Mouse (Mus musculus): ENCODE data around the gene Sema3c.

The Sema3c gene

DNA sequence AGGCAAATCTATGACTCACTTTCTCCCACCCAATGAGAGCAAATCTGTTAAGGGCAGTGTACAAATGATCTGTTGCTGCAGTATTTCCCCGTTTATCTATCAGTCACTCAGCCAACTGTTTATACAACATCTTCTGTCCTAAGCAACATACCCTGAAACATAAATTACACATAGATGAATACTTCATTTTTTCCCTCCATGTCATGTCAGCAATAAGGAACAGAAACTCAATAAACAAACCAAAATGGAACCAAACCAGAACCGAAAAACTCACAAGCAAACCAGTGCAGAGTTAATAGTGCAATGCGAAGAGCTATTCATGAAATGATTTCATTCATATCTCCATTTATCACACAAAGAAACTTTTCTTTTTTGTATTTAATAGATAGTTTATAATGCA is 17.8 kb downstream of the Sema3c start:
- DNase-seq (ENCODE audit: low read depth, low spot score): no peak
- H3K36me3 ChIP-seq (ENCODE audit: control insufficient read depth, insufficient read depth, low read length, poor library complexity, severe bottlenecking): no peaks in the 10 kb centered on the region
- H3K27me3 ChIP-seq (ENCODE audit: control insufficient read depth, insufficient read depth, low read length, poor library complexity, severe bottlenecking): no peaks in the 10 kb centered on the region

DNA sequence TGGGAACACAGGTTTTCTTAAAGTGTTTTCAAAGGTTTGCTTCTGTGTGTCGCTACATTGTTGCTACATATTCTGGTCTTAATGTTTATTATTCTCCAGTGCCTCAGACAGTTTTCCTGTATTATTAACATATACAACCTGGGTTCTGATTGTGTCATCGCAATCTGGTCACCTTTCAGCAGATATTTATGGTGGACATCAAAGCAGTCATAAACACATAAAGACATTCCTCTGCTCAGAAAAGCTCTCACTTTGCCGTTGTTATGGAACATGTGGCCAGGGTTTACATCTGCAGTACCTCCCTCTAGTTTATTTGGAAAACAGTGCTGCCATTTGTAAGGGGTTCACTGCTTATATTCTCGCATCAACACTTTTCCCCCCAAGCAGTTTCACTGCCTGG is 27.6 kb downstream of the Sema3c start:
- Histone ChIP-seq H3K27me3 (ENCODE audit: control insufficient read depth, insufficient read depth, low read length, poor library complexity, severe bottlenecking) (no peaks in the 10 kb centered on the region), H3K36me3 (ENCODE audit: control insufficient read depth, insufficient read depth, low read length, poor library complexity, severe bottlenecking) (no peaks in the 10 kb centered on the region)
- DNase-seq (ENCODE audit: low read depth, low spot score): no peak

DNA sequence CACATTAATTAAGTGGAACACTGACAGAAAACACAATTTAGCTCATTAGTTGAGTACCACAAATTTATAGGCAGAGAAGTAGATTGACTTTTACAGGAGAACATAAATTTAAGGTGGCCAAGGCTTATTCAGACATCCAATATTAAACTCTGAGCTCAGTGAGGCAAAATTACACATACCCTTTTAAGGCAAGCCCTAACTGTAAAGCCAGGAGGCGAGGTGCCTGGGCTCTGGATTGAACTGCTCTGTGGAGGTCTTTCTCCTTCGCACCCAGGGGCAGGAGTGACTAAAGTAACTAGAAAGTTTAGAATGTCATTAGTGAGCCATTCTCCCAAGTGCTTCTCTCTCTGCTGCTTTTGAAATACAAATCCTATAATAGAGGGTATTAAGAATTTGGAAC is 46.5 kb downstream of the Sema3c start:
- DNase-seq (ENCODE audit: low read depth, low spot score): no peak
- H3K27me3 ChIP-seq (ENCODE audit: control insufficient read depth, insufficient read depth, low read length, poor library complexity, severe bottlenecking): no peaks in the 10 kb centered on the region

DNA sequence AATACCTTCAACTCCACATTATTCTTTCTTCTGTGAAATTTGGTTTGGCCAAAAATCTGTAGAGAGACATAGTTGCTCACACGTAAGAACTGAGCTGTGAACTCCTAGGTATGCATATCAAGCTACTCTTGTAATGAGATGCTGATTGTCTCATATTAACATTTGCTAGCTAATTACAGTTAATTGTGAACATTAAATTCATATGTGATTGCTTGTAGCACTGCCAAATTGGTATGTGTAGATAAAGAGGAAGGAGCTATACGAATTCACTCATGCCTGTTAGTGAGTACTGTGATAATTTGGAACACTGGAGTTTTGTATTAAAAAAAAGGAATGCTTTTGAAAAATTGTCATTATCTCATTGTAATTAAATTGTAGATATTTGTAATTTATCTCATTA is 48.5 kb downstream of the Sema3c start:
- no peaks in the 10 kb centered on the region for H3K27me3 ChIP-seq (ENCODE audit: control insufficient read depth, insufficient read depth, low read length, poor library complexity, severe bottlenecking)
- no peak for DNase-seq (ENCODE audit: low read depth, low spot score)
- no peaks in the 10 kb centered on the region for H3K36me3 ChIP-seq (ENCODE audit: control insufficient read depth, insufficient read depth, low read length, poor library complexity, severe bottlenecking)

More for the DNA sequence above, 46.5 kb downstream of the Sema3c start:
- H3K36me3 ChIP-seq (ENCODE audit: control insufficient read depth, insufficient read depth, low read length, poor library complexity, severe bottlenecking): no peaks in the 10 kb centered on the region

DNA sequence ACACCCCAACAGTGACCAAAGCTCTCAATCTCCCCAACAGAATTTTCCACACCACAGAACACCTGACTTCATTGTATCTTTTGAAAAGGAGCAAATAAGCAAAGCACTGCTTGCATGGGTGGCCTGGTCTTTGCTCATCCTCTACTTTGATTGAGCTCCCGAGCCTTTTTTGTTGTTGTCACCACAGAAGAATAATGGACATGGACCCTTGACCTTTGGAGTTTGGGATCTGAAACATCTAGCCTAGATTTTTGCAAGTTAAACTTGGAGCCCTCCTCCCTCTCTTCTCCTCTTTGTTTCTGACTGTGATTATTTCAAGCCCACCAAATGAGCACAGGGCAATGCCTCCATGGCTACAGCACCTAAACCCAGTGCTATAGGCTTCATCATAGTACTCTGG is 54.5 kb downstream of the Sema3c start:
- no peaks in the 10 kb centered on the region for H3K27me3 ChIP-seq (ENCODE audit: control insufficient read depth, insufficient read depth, low read length, poor library complexity, severe bottlenecking)
- H3K36me3 ChIP-seq (ENCODE audit: control insufficient read depth, insufficient read depth, low read length, poor library complexity, severe bottlenecking): no peaks in the 10 kb centered on the region
- DNase-seq (ENCODE audit: low read depth, low spot score): no peak

DNA sequence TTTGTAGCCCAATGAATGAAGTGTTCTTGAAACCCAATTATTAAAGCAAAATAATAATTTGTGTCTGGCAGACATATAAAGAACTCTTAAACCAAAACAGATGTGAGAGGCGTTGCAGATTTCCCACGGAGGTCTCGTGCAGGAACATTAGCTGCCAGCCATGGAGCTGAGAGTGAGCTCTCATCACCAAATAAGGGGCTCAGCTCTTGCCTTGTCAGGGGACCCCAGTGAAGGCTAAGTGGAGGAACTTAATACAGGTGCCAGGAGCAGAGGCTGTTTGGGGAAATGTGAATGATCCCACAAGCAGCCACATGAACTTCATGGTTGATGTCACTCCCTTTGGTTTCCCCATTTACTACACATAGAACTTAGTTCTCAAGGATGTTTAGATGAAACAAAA is 55.5 kb downstream of the Sema3c start:
- Histone ChIP-seq H3K36me3 (ENCODE audit: control insufficient read depth, insufficient read depth, low read length, poor library complexity, severe bottlenecking) (no peaks in the 10 kb centered on the region), H3K27me3 (ENCODE audit: control insufficient read depth, insufficient read depth, low read length, poor library complexity, severe bottlenecking) (no peaks in the 10 kb centered on the region)
- no peak for DNase-seq (ENCODE audit: low read depth, low spot score)

DNA sequence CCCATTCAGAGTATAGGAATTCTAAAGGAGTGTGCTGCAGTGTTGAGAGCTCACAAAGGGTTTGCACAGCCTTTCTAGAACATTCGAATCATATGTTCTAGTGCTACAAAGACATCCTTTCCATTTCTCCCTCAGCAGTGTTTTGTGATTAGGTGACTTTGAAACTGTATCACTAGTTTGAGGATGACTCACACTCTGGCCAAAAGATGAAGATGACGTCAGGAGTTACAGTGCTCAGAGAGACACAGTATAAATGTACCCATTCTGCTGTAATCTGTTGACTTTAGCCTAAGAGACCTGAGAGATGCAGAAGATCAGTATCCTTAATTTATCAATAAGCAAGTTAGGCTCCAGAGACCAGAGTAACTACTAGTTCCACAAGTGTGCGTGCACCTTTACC is 65.4 kb downstream of the Sema3c start:
- no peaks in the 10 kb centered on the region for H3K27me3 ChIP-seq (ENCODE audit: control insufficient read depth, insufficient read depth, low read length, poor library complexity, severe bottlenecking)
- no peaks in the 10 kb centered on the region for H3K36me3 ChIP-seq (ENCODE audit: control insufficient read depth, insufficient read depth, low read length, poor library complexity, severe bottlenecking)
- no peak for DNase-seq (ENCODE audit: low read depth, low spot score)

DNA sequence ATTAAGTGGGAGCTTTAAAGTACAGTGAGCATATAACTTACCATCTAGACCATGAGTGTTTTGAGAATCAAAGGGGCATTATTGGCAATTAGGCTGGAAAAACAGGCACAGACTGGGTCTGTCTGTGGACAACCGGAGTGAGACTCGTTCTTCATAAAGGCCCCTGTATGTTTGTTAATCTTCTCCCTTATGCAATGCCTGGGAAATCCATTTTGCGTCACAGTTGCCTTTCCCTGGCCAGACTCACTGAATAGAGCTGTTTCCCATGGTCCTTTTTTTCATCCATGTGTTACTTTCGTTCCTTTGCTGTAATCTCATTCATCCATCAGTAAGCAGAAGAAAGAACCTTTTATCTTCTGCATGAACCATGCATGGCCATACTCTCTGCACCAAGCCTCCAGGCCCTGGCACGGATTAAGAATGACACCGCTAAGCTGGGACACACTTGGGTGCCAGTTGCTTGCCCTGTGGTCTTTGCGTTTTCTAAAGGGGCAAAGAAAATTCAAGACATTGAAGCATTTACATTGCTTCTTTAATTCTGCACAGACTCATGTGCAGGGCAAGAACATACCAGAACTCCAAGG is 73.7 kb downstream of the Sema3c start:
- Histone ChIP-seq H3K27me3 (ENCODE audit: control insufficient read depth, insufficient read depth, low read length, poor library complexity, severe bottlenecking) (no peaks in the 10 kb centered on the region), H3K36me3 (ENCODE audit: control insufficient read depth, insufficient read depth, low read length, poor library complexity, severe bottlenecking) (no peaks in the 10 kb centered on the region)
- DNase-seq (ENCODE audit: low read depth, low spot score): no peak

DNA sequence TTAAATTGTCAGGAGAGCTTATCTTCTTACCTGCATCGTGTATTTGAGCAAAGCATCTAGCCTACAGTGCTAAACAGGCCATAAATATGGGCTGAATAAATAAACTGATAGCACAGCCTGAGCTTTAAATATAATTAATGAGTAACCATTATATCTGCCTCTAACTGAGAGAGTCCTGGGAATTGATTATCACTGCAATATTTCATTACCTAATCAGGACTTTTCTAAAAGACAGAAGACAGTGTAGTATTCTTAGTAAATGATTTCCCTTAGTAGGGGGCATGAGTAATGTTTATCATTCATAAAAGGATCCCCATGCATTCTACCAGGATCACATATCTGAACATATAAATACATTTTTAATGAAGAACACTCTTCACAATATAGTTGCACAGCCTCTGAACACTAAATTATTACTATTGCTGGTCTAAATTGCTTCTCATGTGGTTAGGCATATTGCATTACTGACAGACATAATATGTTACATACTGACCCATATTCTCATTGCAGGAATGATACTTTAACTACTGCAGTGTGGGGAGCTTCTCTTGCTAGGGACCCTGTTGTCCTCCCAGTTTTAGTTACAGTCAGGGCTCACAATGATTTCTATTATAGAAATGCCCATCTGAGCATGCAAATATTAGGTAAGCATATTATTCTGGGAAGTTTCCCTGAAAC is 74.9 kb downstream of the Sema3c start:
- Histone ChIP-seq H3K36me3 (ENCODE audit: control insufficient read depth, insufficient read depth, low read length, poor library complexity, severe bottlenecking) (no peaks in the 10 kb centered on the region), H3K27me3 (ENCODE audit: control insufficient read depth, insufficient read depth, low read length, poor library complexity, severe bottlenecking) (no peaks in the 10 kb centered on the region)
- DNase-seq (ENCODE audit: low read depth, low spot score): no peak

DNA sequence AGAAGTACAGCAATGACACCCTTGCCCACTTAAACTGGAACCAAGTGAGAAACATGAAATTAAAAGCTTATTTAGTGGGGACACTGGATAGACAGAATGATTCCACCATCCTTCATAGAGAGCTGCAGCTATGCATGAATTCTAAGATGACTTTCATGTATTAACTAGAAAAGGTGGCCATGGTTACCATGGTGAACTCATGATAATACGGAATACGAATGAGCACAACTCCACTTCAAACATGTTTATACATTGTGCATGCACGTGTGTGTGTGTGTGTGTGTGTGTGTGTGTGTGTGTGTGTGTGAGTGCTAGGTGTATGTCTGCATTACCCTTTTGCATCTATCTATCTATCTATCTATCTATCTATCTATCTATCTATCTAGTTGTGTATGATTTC is 87.1 kb downstream of the Sema3c start:
- DNase-seq (ENCODE audit: low read depth, low spot score): no peak
- Histone ChIP-seq H3K27me3 (ENCODE audit: control insufficient read depth, insufficient read depth, low read length, poor library complexity, severe bottlenecking) (no peaks in the 10 kb centered on the region), H3K36me3 (ENCODE audit: control insufficient read depth, insufficient read depth, low read length, poor library complexity, severe bottlenecking) (no peaks in the 10 kb centered on the region)

DNA sequence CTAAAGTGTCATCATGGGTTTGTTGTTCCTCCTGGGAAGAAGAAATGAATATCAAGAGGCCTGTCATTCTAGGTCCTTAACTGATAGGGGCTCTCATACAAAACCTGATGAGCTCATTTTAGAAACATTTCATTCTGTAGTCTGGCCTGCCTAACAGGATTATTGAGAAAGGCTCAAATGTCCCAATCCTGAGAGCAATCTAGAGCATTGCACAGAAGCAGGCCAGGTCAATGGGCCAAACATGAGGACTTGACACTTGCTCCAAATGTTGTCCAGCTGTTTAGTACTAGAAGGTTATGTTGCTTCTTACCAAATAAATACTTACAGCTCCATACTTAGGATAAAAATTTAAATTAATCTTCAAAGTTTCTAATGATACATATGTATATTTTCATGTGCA is 97.3 kb downstream of the Sema3c start:
- no peaks in the 10 kb centered on the region for H3K36me3 ChIP-seq (ENCODE audit: control insufficient read depth, insufficient read depth, low read length, poor library complexity, severe bottlenecking)
- no peaks in the 10 kb centered on the region for H3K27me3 ChIP-seq (ENCODE audit: control insufficient read depth, insufficient read depth, low read length, poor library complexity, severe bottlenecking)
- no peak for DNase-seq (ENCODE audit: low read depth, low spot score)

DNA sequence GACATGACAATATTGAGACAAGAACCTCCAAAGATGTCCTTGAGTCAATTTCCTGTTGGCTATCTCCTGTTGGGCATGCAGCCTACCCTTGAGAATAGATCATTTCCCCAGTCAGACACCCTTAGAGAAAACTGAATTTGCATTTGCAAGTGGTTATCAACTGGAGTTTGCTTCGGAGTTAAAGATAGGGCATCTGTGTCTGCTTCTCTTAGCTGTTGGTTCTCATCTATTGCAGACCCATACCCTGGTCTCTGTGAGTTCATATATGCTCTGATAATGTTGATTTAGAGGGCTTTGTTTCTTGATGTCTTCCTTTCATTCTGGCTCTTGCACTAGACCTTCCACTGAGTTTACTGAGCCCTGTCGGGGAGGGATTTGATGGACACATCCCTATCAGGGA is 106.8 kb downstream of the Sema3c start:
- H3K27me3 ChIP-seq (ENCODE audit: control insufficient read depth, insufficient read depth, low read length, poor library complexity, severe bottlenecking): no peaks in the 10 kb centered on the region
- H3K36me3 ChIP-seq (ENCODE audit: control insufficient read depth, insufficient read depth, low read length, poor library complexity, severe bottlenecking): no peaks in the 10 kb centered on the region
- DNase-seq (ENCODE audit: low read depth, low spot score): no peak

DNA sequence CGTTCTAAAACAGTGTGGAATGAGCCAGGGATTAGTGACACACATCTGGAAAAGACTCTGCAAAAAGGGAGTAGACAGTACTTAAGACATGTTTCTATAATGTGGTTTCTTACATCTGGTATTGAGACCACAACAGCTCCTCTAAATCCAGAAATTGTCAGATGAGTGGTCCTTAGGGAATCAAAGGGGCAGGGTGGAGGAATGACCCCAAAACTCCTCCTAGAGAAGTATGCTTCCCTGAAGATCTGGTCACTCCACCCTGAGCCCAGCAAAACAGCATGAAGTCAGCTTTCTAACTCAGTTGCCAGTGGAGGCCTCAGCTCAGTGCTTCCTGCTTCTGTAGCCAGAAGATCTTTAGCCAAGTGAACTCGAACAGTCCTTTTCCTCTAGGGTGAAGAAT is 115.0 kb downstream of the Sema3c start:
- no peaks in the 10 kb centered on the region for H3K36me3 ChIP-seq (ENCODE audit: control insufficient read depth, insufficient read depth, low read length, poor library complexity, severe bottlenecking)
- DNase-seq (ENCODE audit: low read depth, low spot score): no peak
- H3K27me3 ChIP-seq (ENCODE audit: control insufficient read depth, insufficient read depth, low read length, poor library complexity, severe bottlenecking): no peaks in the 10 kb centered on the region

DNA sequence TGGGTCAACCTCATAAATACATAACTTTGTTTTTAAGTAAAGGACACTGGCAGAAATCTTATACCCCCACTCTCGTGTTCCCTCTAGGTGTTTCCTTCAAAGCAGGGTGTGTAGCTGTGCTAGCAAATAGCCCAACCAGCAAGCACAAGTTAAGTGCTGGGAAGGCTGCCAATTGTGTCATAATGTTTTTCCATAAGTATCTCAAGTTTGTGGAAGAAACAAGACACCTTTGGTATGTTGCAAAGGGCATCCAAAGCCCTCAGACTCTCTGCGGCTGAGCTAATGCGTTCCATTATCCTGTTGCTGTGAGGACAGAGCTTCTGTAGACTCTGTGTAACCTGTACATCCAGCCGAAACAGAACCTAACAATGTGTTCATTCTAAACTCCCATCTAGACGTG is 115.5 kb downstream of the Sema3c start:
- no peaks in the 10 kb centered on the region for H3K36me3 ChIP-seq (ENCODE audit: control insufficient read depth, insufficient read depth, low read length, poor library complexity, severe bottlenecking)
- no peak for DNase-seq (ENCODE audit: low read depth, low spot score)
- H3K27me3 ChIP-seq (ENCODE audit: control insufficient read depth, insufficient read depth, low read length, poor library complexity, severe bottlenecking): no peaks in the 10 kb centered on the region

DNA sequence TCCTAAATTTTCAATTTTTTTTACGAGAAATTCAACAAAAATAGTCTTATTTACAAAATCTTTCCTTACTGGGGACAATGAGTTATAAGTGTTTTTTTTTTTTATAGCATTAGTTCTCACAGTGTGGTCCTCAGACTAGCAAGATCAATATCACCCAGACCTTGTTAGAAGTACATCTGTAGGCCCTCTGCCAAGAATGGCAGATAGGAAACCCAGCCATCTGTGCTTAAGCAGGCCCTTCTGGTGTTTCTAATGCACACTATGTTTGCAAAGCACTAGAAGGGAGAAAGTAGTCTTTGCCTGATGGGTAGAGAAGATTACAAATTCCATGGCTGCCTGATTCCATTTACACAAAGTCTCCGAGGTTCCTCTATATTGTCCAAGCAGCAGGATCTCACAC is 121.3 kb downstream of the Sema3c start:
- Histone ChIP-seq H3K36me3 (ENCODE audit: control insufficient read depth, insufficient read depth, low read length, poor library complexity, severe bottlenecking) (no peaks in the 10 kb centered on the region), H3K27me3 (ENCODE audit: control insufficient read depth, insufficient read depth, low read length, poor library complexity, severe bottlenecking) (no peaks in the 10 kb centered on the region)
- no peak for DNase-seq (ENCODE audit: low read depth, low spot score)

DNA sequence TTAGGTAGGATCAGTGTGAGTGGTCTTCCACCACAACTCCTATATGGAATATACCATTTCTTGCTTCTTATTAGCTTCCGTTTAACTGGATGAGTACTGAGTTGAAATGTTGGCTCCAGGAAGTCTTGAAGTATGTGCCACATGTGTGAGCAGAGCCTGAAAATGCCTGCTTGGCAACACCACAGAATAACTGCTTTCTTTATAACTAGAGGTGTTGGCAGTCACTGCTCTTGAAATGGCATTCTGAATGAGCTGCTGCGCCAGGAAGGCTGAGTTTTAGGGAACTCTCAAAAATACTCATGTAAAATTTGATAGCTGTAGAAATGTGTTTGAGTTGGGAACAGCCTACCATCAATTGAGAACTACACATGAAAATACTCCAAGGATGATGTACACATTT is 124.8 kb downstream of the Sema3c start:
- DNase-seq (ENCODE audit: low read depth, low spot score): no peak
- Histone ChIP-seq H3K27me3 (ENCODE audit: control insufficient read depth, insufficient read depth, low read length, poor library complexity, severe bottlenecking) (no peaks in the 10 kb centered on the region), H3K36me3 (ENCODE audit: control insufficient read depth, insufficient read depth, low read length, poor library complexity, severe bottlenecking) (no peaks in the 10 kb centered on the region)

All from splenic B cell, adult 2 months (primary cell).